Mouse (Mus musculus) MEL (cell line): ENCODE data around the gene Boc.

Source experiments
- CHD2 ChIP-seq: IDR thresholded peaks from 2 replicates; pipeline ENCODE4 v1.6.1; 2011; ENCODE audit warnings: low read length, improper control_type of control experiment
- CTCF ChIP-seq, 3 experiments: IDR thresholded peaks in 2 of 3; conservative IDR thresholded peaks in 1 of 3; 2 replicates each; pipeline ENCODE4 v1.5.1; 2011 to 2012; ENCODE audit warnings: low read length in 3 of 3, low read depth in 2 of 3, mild to moderate bottlenecking in 2 of 3, improper control_type of control experiment in 1 of 3, inconsistent platforms in 1 of 3, mixed read lengths in 1 of 3, moderate library complexity in 1 of 3; ENCODE audit not compliant: control insufficient read depth in 1 of 3, insufficient read depth in 1 of 3, poor library complexity in 1 of 3, severe bottlenecking in 1 of 3
- EP300 ChIP-seq, 2 experiments: IDR thresholded peaks; 2 replicates each; pipeline ENCODE4 v1.6.1; 2011; ENCODE audit warnings: improper control_type of control experiment in 2 of 2, low read length in 2 of 2, low read depth in 1 of 2, mild to moderate bottlenecking in 1 of 2
- GATA1 ChIP-seq: IDR thresholded peaks from 2 replicates; pipeline ENCODE4 v1.6.1; 2011; ENCODE audit warnings: low read depth, low read length, improper control_type of control experiment
- JUND ChIP-seq: IDR thresholded peaks from 2 replicates; pipeline ENCODE4 v1.6.1; 2011; ENCODE audit warnings: low read depth, mild to moderate bottlenecking, improper control_type of control experiment, low read length
- MAX ChIP-seq: IDR thresholded peaks from 2 replicates; pipeline ENCODE4 v1.6.1; 2011; ENCODE audit warnings: low read length, improper control_type of control experiment

- TF ChIP-seq EP300 (IDR thresholded peaks at IDR 0.05; ENCODE audit: low read depth in 1 of 2, low read length in 2 of 2): no peak
- no peak for TF ChIP-seq CTCF (IDR thresholded peaks at IDR 0.05 in 2 of 3, conservative IDR thresholded peaks at IDR 0.05 in 1 of 3; ENCODE audit: control insufficient read depth in 1 of 3, insufficient read depth in 1 of 3, low read depth in 2 of 3, low read length in 3 of 3, poor library complexity in 1 of 3, severe bottlenecking in 1 of 3)
- TF ChIP-seq CHD2: no peak
- no peak for TF ChIP-seq JUND
- no peak for TF ChIP-seq MAX
- TF ChIP-seq GATA1: no peak
Measured at GRCm38 (mm10) chr16:44526689-44527088, 32.0 kb downstream of the Boc start.
